Mouse (Mus musculus) small intestine, adult 2 months (tissue): ENCODE measurements around the gene Cmah.

Source experiments
- CTCF ChIP-seq: fragments of 200-500 bp; IDR thresholded peaks from 2 replicates; pipeline ENCODE4 v1.5.1; 2012; ENCODE audit warnings: low read depth, mild to moderate bottlenecking, control low read depth, inconsistent platforms, low read length, moderate library complexity, mixed read lengths; ENCODE audit not compliant: insufficient replicate concordance, insufficient read length; ENCODE audit errors: extremely low read depth
- POLR2A ChIP-seq: fragments of 200-500 bp; IDR thresholded peaks from 2 replicates; pipeline ENCODE4 v1.6.1; 2012; ENCODE audit warnings: low read depth, mild to moderate bottlenecking, control low read depth, inconsistent platforms, low read length, moderate library complexity

GRCm38 (mm10) chr13:24383885-24384284 lies 56.7 kb downstream of the Cmah start:
- TF ChIP-seq CTCF = no peak
- TF ChIP-seq POLR2A = no peak
